Mouse (Mus musculus) forebrain, embryonic 12.5 days (tissue): ENCODE results near the gene 3100002H09Rik. TPM values are rescaled to one million over a fixed set of nuclear protein-coding genes. Genes with fewer than 3 reads are reported as not detected.

Source experiments
- ATAC-seq: fragments of 200-750 bp; cut with Nextera tagmentation; 2 replicates; pipeline ENCODE4 v1.8.0; 2017; ENCODE audit warnings: moderate TSS enrichment; ENCODE audit not compliant: low FRiP score
- H3K27ac ChIP-seq: fragments of 300-500 bp; sonication (generic); 2 replicates; pipeline ENCODE4 v1.5.1; 2016; ENCODE audit warnings: mild to moderate bottlenecking
- H3K27me3 ChIP-seq: fragments of 300-500 bp; sonication (generic); 2 replicates; pipeline ENCODE4 v1.6.1; 2016; ENCODE audit warnings: mild to moderate bottlenecking
- H3K36me3 ChIP-seq: fragments of 300-500 bp; sonication (generic); replicated peaks from 2 replicates; pipeline ENCODE4 v1.6.1; 2016; ENCODE audit warnings: mild to moderate bottlenecking
- H3K4me1 ChIP-seq: fragments of 300-500 bp; sonication (generic); 2 replicates; pipeline ENCODE4 v1.6.1; 2016
- H3K4me2 ChIP-seq: fragments of 300-500 bp; sonication (generic); 2 replicates; pipeline ENCODE4 v1.6.1; 2016; ENCODE audit warnings: mild to moderate bottlenecking, moderate library complexity
- H3K4me3 ChIP-seq: fragments of 300-500 bp; sonication (generic); replicated peaks from 2 replicates; pipeline ENCODE4 v1.5.1; 2016; ENCODE audit warnings: mild to moderate bottlenecking
- H3K9ac ChIP-seq: fragments of 300-500 bp; sonication (generic); 2 replicates; pipeline ENCODE4 v1.6.1; 2016; ENCODE audit warnings: mild to moderate bottlenecking
- H3K9me3 ChIP-seq: fragments of 300-500 bp; sonication (generic); 2 replicates; pipeline ENCODE4 v1.6.1; 2016
- WGBS: fragments of 180-500 bp; shearing (Covaris S2); methylation state at CpG from one replicate; pipeline ENCODE4 v1.1.7; 2016; 5-methylcytosine and 5-hydroxymethylcytosine counted together
- polyA plus RNA-seq: library from polyadenylated mRNA; unstranded; fragments of >200 nt; fragmentation: Nextera tagmentation; extraction: Ambion mirVana; gene quantifications from 2 replicates; pipeline ENCODE4 v1.2.1, GENCODE M21; 2016

Gene 3100002H09Rik
- polyA plus RNA-seq, 1 experiment from 2014 or later, result 0.74 TPM

GRCm38 (mm10) chr4:124633281-124633680, 22.7 kb upstream of the 3100002H09Rik start:
- Histone ChIP-seq H3K4me3 (no peak overlapping the region), H3K36me3 (no peaks in the 10 kb centered on the region), H3K9ac (no peak overlapping the region), H3K27me3 (peaks cover 27% of the 10 kb centered on the region), H3K9me3 (no peaks in the 10 kb centered on the region), H3K4me2 (no peak overlapping the region), H3K27ac (no peak overlapping the region), H3K4me1 (peaks cover 4% of the 10 kb centered on the region; the same call in 1 of the 2 replicates)
- 11% methylated on average over 9 of the region's 9 CpGs for WGBS
- ATAC-seq, result no peak

DNA sequence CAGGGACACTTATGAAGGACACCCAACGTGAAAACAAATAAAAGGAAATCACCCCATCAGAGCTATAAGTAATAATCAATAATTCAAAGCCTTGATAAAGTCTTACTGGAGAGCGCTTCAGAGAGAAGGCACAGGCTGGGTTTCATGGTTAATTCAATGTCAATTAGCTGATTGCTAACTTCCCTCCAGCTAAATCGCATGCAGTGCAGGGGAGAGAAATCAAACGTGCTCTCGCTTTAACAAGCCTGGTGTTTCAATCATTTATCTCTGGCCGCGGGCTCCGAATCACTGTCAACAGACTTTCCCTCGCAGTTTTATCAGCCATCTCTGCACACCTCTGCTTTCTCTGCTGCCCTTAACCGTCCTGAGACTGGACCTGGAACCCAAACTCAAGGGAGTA, 22.3 kb upstream of the 3100002H09Rik start:
- no peak for ATAC-seq
- Histone ChIP-seq H3K4me3 (no peak overlapping the region), H3K27me3 (peaks cover 23% of the 10 kb centered on the region), H3K36me3 (no peaks in the 10 kb centered on the region), H3K9ac (no peak overlapping the region), H3K4me1 (peaks cover 4% of the 10 kb centered on the region; the same call in 1 of the 2 replicates), H3K9me3 (no peaks in the 10 kb centered on the region), H3K27ac (no peak overlapping the region), H3K4me2 (no peak overlapping the region)
- 71% methylated on average over 10 of the region's 10 CpGs for WGBS

- ATAC-seq, result no peak
- Histone ChIP-seq H3K9ac (no peak overlapping the region), H3K27me3 (peaks cover 20% of the 10 kb centered on the region), H3K4me2 (no peak overlapping the region), H3K9me3 (no peaks in the 10 kb centered on the region), H3K36me3 (no peaks in the 10 kb centered on the region), H3K4me3 (no peak overlapping the region), H3K4me1 (peaks cover 9% of the 10 kb centered on the region; the same call in 1 of the 2 replicates), H3K27ac (no peak overlapping the region)
- WGBS, result 69% methylated on average over 4 of the region's 4 CpGs
Measured at GRCm38 (mm10) chr4:124631456-124631855, 20.9 kb upstream of the 3100002H09Rik start.

GRCm38 (mm10) chr4:124626836-124627235, 16.2 kb upstream of the 3100002H09Rik start:
- no peaks in the 10 kb centered on the region for H3K9me3 ChIP-seq
- no peaks in the 10 kb centered on the region for H3K36me3 ChIP-seq
- H3K27me3 ChIP-seq, result peaks cover 10% of the 10 kb centered on the region; the same call in 1 of the 2 replicates
- no peak overlapping the region for H3K4me3 ChIP-seq
- 56% methylated on average over 1 of the region's 1 CpGs for WGBS
- H3K9ac ChIP-seq, result no peak overlapping the region
- H3K4me1 ChIP-seq, result peaks cover 18% of the 10 kb centered on the region
- H3K4me2 ChIP-seq, result no peak overlapping the region
- H3K27ac ChIP-seq, result no peak overlapping the region
- ATAC-seq, result no peak

GRCm38 (mm10) chr4:124624111-124624581, 13.5 kb upstream of the 3100002H09Rik start:
- H3K9ac ChIP-seq, result no peak overlapping the region
- no peak for ATAC-seq
- H3K36me3 ChIP-seq, result no peaks in the 10 kb centered on the region
- H3K9me3 ChIP-seq, result no peaks in the 10 kb centered on the region
- H3K4me2 ChIP-seq, result no peak overlapping the region
- H3K4me3 ChIP-seq, result no peak overlapping the region
- WGBS, result 39% methylated on average over 7 of the region's 7 CpGs
- peaks cover 27% of the 10 kb centered on the region for H3K27me3 ChIP-seq
- H3K27ac ChIP-seq, result no peak overlapping the region
- peaks cover 22% of the 10 kb centered on the region for H3K4me1 ChIP-seq

DNA sequence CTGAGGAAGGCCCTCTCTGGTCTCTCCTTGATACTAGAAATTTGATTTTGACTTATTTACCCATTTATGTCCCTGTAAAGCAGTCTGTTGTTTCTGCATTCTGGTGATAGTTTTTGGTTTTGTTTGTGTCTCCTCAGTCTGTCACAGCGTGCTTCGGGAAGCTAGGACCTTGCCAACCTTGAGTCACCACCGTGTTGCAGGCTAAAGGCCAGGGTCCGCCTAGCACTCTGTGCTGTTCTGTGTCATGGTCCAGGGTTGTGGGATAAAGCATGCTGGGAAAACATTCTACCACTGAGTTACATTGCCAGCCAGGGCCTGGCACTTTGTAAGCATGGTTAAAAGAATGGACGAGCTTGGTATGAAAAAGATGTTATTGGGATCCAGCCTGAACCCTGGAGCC, 12.0 kb upstream of the 3100002H09Rik start:
- H3K4me3 ChIP-seq, result no peak overlapping the region
- no peak for ATAC-seq
- no peak overlapping the region for H3K9ac ChIP-seq
- H3K36me3 ChIP-seq, result no peaks in the 10 kb centered on the region
- H3K4me1 ChIP-seq, result peaks cover 32% of the 10 kb centered on the region
- H3K9me3 ChIP-seq, result no peaks in the 10 kb centered on the region
- peaks cover 28% of the 10 kb centered on the region for H3K27me3 ChIP-seq
- no peak overlapping the region for H3K27ac ChIP-seq
- no peak overlapping the region for H3K4me2 ChIP-seq
- WGBS, result 92% methylated on average over 5 of the region's 5 CpGs

DNA sequence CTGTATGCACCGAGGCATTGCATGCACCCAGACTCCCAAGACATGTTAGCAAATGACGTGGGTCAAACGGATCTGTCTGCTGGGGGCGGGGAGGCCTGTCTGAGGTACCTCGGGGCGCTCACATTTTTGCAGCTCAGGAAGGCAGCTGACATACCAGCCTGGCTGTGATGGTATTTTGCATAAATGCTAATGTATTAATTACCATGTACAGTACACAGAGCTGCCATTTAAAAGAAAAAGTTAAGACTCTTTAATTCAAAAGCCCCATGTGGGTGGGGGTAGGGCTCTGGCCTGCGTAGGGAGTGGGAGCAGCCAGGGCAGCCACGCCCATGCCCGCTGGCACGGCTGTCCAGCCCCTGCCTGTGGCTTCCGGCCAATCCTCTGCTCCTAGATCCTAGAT, 10.8 kb upstream of the 3100002H09Rik start:
- Histone ChIP-seq H3K9ac (no peak overlapping the region), H3K36me3 (no peaks in the 10 kb centered on the region), H3K27ac (no peak overlapping the region), H3K9me3 (no peaks in the 10 kb centered on the region), H3K4me2 (no peak overlapping the region), H3K4me3 (no peak overlapping the region), H3K27me3 (peaks cover 20% of the 10 kb centered on the region), H3K4me1 (peaks cover 32% of the 10 kb centered on the region)
- 65% methylated on average over 11 of the region's 11 CpGs for WGBS
- ATAC-seq, result no peak

GRCm38 (mm10) chr4:124618599-124618998, 8.0 kb upstream of the 3100002H09Rik start:
- no peak overlapping the region for H3K27ac ChIP-seq
- H3K4me2 ChIP-seq, result 0 out of 2 replicates have a peak overlapping the region, but pooled peaks have one; percentile 24
- H3K9ac ChIP-seq, result 0 out of 2 replicates have a peak overlapping the region, but pooled peaks have one; percentile 12
- H3K4me1 ChIP-seq, result peaks cover 37% of the 10 kb centered on the region
- ATAC-seq, result no peak
- no peaks in the 10 kb centered on the region for H3K9me3 ChIP-seq
- WGBS, result 9% methylated on average over 15 of the region's 16 CpGs
- H3K4me3 ChIP-seq, result no peak overlapping the region
- H3K36me3 ChIP-seq, result no peaks in the 10 kb centered on the region
- peaks cover 25% of the 10 kb centered on the region for H3K27me3 ChIP-seq

- Histone ChIP-seq H3K27ac (no peak overlapping the region), H3K4me1 (peaks cover 36% of the 10 kb centered on the region), H3K9ac (no peak overlapping the region), H3K9me3 (no peaks in the 10 kb centered on the region), H3K36me3 (no peaks in the 10 kb centered on the region), H3K4me2 (no peak overlapping the region), H3K4me3 (no peak overlapping the region), H3K27me3 (peaks cover 31% of the 10 kb centered on the region)
- no peak for ATAC-seq
- WGBS, result 25% methylated on average over 1 of the region's 1 CpGs
Measured at GRCm38 (mm10) chr4:124616636-124617035, 6.0 kb upstream of the 3100002H09Rik start.

- no peaks in the 10 kb centered on the region for H3K36me3 ChIP-seq
- peaks cover 33% of the 10 kb centered on the region for H3K4me1 ChIP-seq
- H3K4me2 ChIP-seq, result no peak overlapping the region
- ATAC-seq, result no peak
- peak overlapping the region; percentile 36; the same call in 1 of the 2 replicates for H3K27ac ChIP-seq
- H3K4me3 ChIP-seq, result no peak overlapping the region
- H3K27me3 ChIP-seq, result peaks cover 30% of the 10 kb centered on the region
- WGBS, result 69% methylated on average over 9 of the region's 9 CpGs
- H3K9me3 ChIP-seq, result no peaks in the 10 kb centered on the region
- no peak overlapping the region for H3K9ac ChIP-seq
Measured at GRCm38 (mm10) chr4:124615986-124616385, 5.4 kb upstream of the 3100002H09Rik start.

- Histone ChIP-seq H3K4me3 (no peak overlapping the region), H3K9ac (no peak overlapping the region), H3K36me3 (no peaks in the 10 kb centered on the region), H3K4me2 (no peak overlapping the region), H3K9me3 (no peaks in the 10 kb centered on the region), H3K4me1 (peaks cover 33% of the 10 kb centered on the region), H3K27me3 (peaks cover 35% of the 10 kb centered on the region), H3K27ac (peak overlapping the region; percentile 62; the same call in 1 of the 2 replicates)
- no peak for ATAC-seq
- WGBS, result 50% methylated on average over 14 of the region's 14 CpGs
Measured at GRCm38 (mm10) chr4:124615406-124615960, 4.9 kb upstream of the 3100002H09Rik start.

GRCm38 (mm10) chr4:124614189-124614588, 3.6 kb upstream of the 3100002H09Rik start:
- Histone ChIP-seq H3K9me3 (no peaks in the 10 kb centered on the region), H3K4me2 (no peak overlapping the region), H3K9ac (no peak overlapping the region), H3K4me3 (no peak overlapping the region), H3K4me1 (peaks cover 33% of the 10 kb centered on the region), H3K27ac (no peak overlapping the region), H3K27me3 (peaks cover 27% of the 10 kb centered on the region), H3K36me3 (no peaks in the 10 kb centered on the region)
- ATAC-seq, result no peak
- WGBS, result no CpG with 5 or more reads among the region's 1 CpGs

GRCm38 (mm10) chr4:124611768-124612167, 1.2 kb upstream of the 3100002H09Rik start:
- H3K4me1 ChIP-seq, result peaks cover 20% of the 10 kb centered on the region
- 89% methylated on average over 4 of the region's 4 CpGs for WGBS
- no peak overlapping the region for H3K9ac ChIP-seq
- H3K27me3 ChIP-seq, result peaks cover 24% of the 10 kb centered on the region
- H3K36me3 ChIP-seq, result no peaks in the 10 kb centered on the region
- no peak overlapping the region for H3K4me3 ChIP-seq
- no peak for ATAC-seq
- H3K4me2 ChIP-seq, result no peak overlapping the region
- H3K27ac ChIP-seq, result no peak overlapping the region
- no peaks in the 10 kb centered on the region for H3K9me3 ChIP-seq
